Mouse (Mus musculus) liver, embryonic 16.5 days (tissue): ENCODE results near the gene Anxa3. TPM values are rescaled to one million over a fixed set of nuclear protein-coding genes. Genes with fewer than 3 reads are reported as not detected.

Source experiments
- ATAC-seq: fragments of 200-750 bp; cut with Nextera tagmentation; 2 replicates; pipeline ENCODE4 v1.8.0; 2017; ENCODE audit warnings: low read depth, mild to moderate bottlenecking, moderate number of reproducible peaks, moderate library complexity
- H3K27ac ChIP-seq: fragments of 300-500 bp; sonication (generic); 2 replicates; pipeline ENCODE4 v1.5.1; 2014; ENCODE audit warnings: mild to moderate bottlenecking, low read length
- H3K27me3 ChIP-seq: fragments of 300-500 bp; sonication (generic); 2 replicates; pipeline ENCODE4 v1.6.1; 2014; ENCODE audit warnings: low read depth, low read length, mixed read lengths; ENCODE audit not compliant: control insufficient read depth, insufficient read depth
- H3K36me3 ChIP-seq: fragments of 300-500 bp; sonication (generic); 2 replicates; pipeline ENCODE4 v1.6.1; 2014; ENCODE audit warnings: mild to moderate bottlenecking; ENCODE audit not compliant: control insufficient read depth, insufficient read depth
- H3K4me1 ChIP-seq: fragments of 300-500 bp; sonication (generic); 2 replicates; pipeline ENCODE4 v1.6.1; 2014; ENCODE audit warnings: low read depth, low read length, mixed read lengths; ENCODE audit not compliant: control insufficient read depth
- H3K4me2 ChIP-seq: fragments of 300-500 bp; sonication (generic); 2 replicates; pipeline ENCODE4 v1.6.1; 2014; ENCODE audit warnings: low read depth, low read length, mixed read lengths
- H3K4me3 ChIP-seq: fragments of 300-500 bp; sonication (generic); 2 replicates; pipeline ENCODE4 v1.5.1; 2014; ENCODE audit warnings: low read depth, mild to moderate bottlenecking, low read length
- H3K9ac ChIP-seq: fragments of 300-500 bp; sonication (generic); 2 replicates; pipeline ENCODE4 v1.6.1; 2014; ENCODE audit warnings: low read depth, low read length
- H3K9me3 ChIP-seq: fragments of 300-500 bp; sonication (generic); replicated peaks from 2 replicates; pipeline ENCODE4 v1.6.1; 2016; ENCODE audit warnings: low read length; ENCODE audit not compliant: control insufficient read depth
- WGBS: fragments of 180-500 bp; shearing (Covaris S2); extraction: QIAGEN DNeasy Blood & Tissue Kit; methylation state at CpG from one replicate; pipeline ENCODE4 v1.1.7; 2014; ENCODE audit not compliant: insufficient replicate concordance; 5-methylcytosine and 5-hydroxymethylcytosine counted together
- polyA plus RNA-seq: library from polyadenylated mRNA; unstranded; fragments of >200 nt; fragmentation: Nextera tagmentation; extraction: Ambion mirVana; gene quantifications from 2 replicates; pipeline ENCODE4 v1.2.1, GENCODE M21; 2015

Gene Anxa3
- polyA plus RNA-seq, 1 experiment from 2014 or later = 20.4 TPM

DNA sequence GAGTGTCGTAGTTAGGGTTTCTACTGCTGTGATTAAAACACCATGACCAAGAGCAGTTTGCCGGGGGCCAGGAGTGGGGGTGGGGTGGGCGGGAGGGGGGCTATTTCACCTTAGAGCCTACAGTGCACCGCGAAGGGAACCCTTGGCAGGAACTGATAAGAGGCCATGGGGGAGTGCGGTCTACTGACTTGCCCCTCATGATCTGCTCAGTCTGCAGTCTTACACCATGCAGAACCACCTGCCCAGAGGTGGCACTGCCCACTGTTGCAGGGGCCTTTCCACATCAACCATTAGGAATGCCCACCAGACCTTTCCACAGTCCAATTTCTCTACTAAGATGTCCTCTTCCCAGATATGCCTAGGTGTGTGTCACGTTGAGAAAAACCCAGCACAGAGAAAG lies 92.1 kb downstream of the Anxa3 start:
- Histone ChIP-seq H3K4me3 (no peak overlapping the region), H3K4me1 (peaks cover 12% of the 10 kb centered on the region), H3K27ac (no peak overlapping the region), H3K36me3 (no peaks in the 10 kb centered on the region), H3K9ac (no peak overlapping the region), H3K4me2 (no peak overlapping the region), H3K27me3 (no peaks in the 10 kb centered on the region), H3K9me3 (no peaks in the 10 kb centered on the region)
- ATAC-seq = peak; percentile 51
- WGBS = 25% methylated on average over 7 of the region's 7 CpGs

- Histone ChIP-seq H3K4me1 (peaks cover 9% of the 10 kb centered on the region), H3K9ac (no peak overlapping the region), H3K4me3 (no peak overlapping the region), H3K27ac (no peak overlapping the region), H3K27me3 (no peaks in the 10 kb centered on the region), H3K4me2 (no peak overlapping the region), H3K9me3 (no peaks in the 10 kb centered on the region), H3K36me3 (no peaks in the 10 kb centered on the region)
- 73% methylated on average over 3 of the region's 3 CpGs for WGBS
- no peak for ATAC-seq
These were observed 95.3 kb downstream of the Anxa3 start for GRCm38 (mm10) chr5:96888396-96888795.

- no peaks in the 10 kb centered on the region for H3K9me3 ChIP-seq
- no peak overlapping the region for H3K4me2 ChIP-seq
- no peak for ATAC-seq
- no peak overlapping the region for H3K4me3 ChIP-seq
- no peaks in the 10 kb centered on the region for H3K36me3 ChIP-seq
- no peak overlapping the region for H3K9ac ChIP-seq
- WGBS = 70% methylated on average over 5 of the region's 5 CpGs
- peaks cover 5% of the 10 kb centered on the region for H3K4me1 ChIP-seq
- no peaks in the 10 kb centered on the region; the same call in 1 of the 2 replicates for H3K27me3 ChIP-seq
- H3K27ac ChIP-seq = no peak overlapping the region
These were observed 97.2 kb downstream of the Anxa3 start for GRCm38 (mm10) chr5:96890367-96890766.

Other genes with a start within 250 kb of the Anxa3 start
- 25.9 and 26.5 TPM in 2 replicates for gene Bmp2k, start 204.3 kb downstream of the Anxa3 start, polyA plus RNA-seq